28 mouse cellular contexts compared by ENCODE assay signal in the genomic region with DNA sequence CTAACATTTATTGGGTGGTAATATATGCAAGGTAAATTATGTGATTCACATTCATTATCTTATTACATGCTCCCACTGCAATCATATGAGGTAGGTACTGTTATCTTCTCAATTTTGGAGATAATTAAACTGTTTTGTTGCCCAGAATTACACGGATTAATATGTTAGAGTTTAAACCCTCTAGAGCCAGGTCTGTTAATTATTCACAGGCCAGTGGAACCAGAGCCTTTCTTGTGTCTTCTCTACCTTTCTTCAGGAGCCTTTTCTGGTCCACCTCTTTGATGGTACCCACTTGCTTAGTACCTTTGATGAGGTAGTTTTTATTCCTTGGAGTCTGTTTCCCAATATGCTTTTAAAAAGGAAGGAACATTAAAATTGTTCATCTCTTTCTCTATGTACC.
"Had no signal": no experiment of that assay in that cellular context is flagged by ENCODE, and none has a peak within 500 bp of the region (broad histone marks: within the 10 kb centered on the region; RNA-seq: fewer than 3 reads in every experiment).

No protein-coding gene starts in this region.

- ATAC-seq: forebrain, embryonic 13.5 days; forebrain, embryonic 14.5 days; forebrain, embryonic 15.5 days; forebrain, embryonic 16.5 days; forebrain, postnatal 0 days had no signal

- DNase-seq: cerebellum, adult 2 months; cerebellum, adult 8-10 months; cerebellum, adult 9-10 months; cerebellum, adult 9-11 months; cerebellum, postnatal 10 days; cerebellum, postnatal 14 days; cerebellum, postnatal 25 days; cerebellum, postnatal 36 days; embryo, embryonic 11 days; forebrain, postnatal 0 days; gastrocnemius, adult 2 months; gastrocnemius, postnatal 10 days; gastrocnemius, postnatal 14 days; gastrocnemius, postnatal 25 days; gastrocnemius, postnatal 36 days; heart, adult 11 months; heart, adult 18-20 months had no signal

- H3K4me1 ChIP-seq: embryonic facial prominence, embryonic 12.5 days; embryonic facial prominence, embryonic 13.5 days; embryonic facial prominence, embryonic 15.5 days had no signal

- H3K27me3 ChIP-seq: embryonic facial prominence, embryonic 12.5 days; embryonic facial prominence, embryonic 13.5 days; embryonic facial prominence, embryonic 15.5 days; forebrain, embryonic 13.5 days; forebrain, embryonic 15.5 days had no signal

- H3K27ac ChIP-seq: embryonic facial prominence, embryonic 10.5 days; embryonic facial prominence, embryonic 12.5 days; embryonic facial prominence, embryonic 13.5 days; embryonic facial prominence, embryonic 15.5 days; forebrain, embryonic 10.5 days; forebrain, embryonic 12.5 days; forebrain, embryonic 13.5 days; forebrain, embryonic 15.5 days; gastrocnemius, adult 2 months had no signal

- H3K4me2 ChIP-seq: embryonic facial prominence, embryonic 12.5 days; embryonic facial prominence, embryonic 13.5 days; embryonic facial prominence, embryonic 15.5 days; forebrain, embryonic 12.5 days; forebrain, embryonic 13.5 days; forebrain, embryonic 15.5 days had no signal

- H3K4me3 ChIP-seq: embryonic facial prominence, embryonic 10.5 days; embryonic facial prominence, embryonic 12.5 days; embryonic facial prominence, embryonic 13.5 days; embryonic facial prominence, embryonic 15.5 days; erythroblast, embryonic 14.5 days; forebrain, embryonic 10.5 days; forebrain, embryonic 12.5 days; forebrain, embryonic 13.5 days; forebrain, embryonic 15.5 days; gastrocnemius, adult 2 months had no signal

- H3K9ac ChIP-seq: embryonic facial prominence, embryonic 12.5 days; embryonic facial prominence, embryonic 13.5 days; embryonic facial prominence, embryonic 15.5 days; forebrain, embryonic 12.5 days; forebrain, embryonic 13.5 days; forebrain, embryonic 15.5 days; forebrain, postnatal 0 days had no signal

- H3K9me3 ChIP-seq: embryonic facial prominence, embryonic 10.5 days; embryonic facial prominence, embryonic 12.5 days; embryonic facial prominence, embryonic 13.5 days; embryonic facial prominence, embryonic 15.5 days; forebrain, embryonic 10.5 days; forebrain, embryonic 12.5 days; forebrain, embryonic 13.5 days; forebrain, embryonic 15.5 days had no signal

- H3K36me3 ChIP-seq: embryonic facial prominence, embryonic 10.5 days; embryonic facial prominence, embryonic 12.5 days; embryonic facial prominence, embryonic 13.5 days; embryonic facial prominence, embryonic 15.5 days; forebrain, embryonic 10.5 days; forebrain, embryonic 12.5 days; forebrain, embryonic 15.5 days had no signal
